Mouse (Mus musculus): Measurements from ENCODE around the gene Lpcat2b.
"Not testable (repeated sequence)": the region's sequence is repeated elsewhere in the genome, so short reads cannot be mapped to it uniquely, and the experiment has no call there.

The Lpcat2b gene

GRCm38 (mm10) chr5:107431249-107431648 lies at the start of gene Lpcat2b:
Lpcat2b (plus strand) TSS chr5:107431549.
- no peak for DNase-seq (ENCODE audit: low read depth in 1 of 2, low spot score in 2 of 2)

GRCm38 (mm10) chr5:107386448-107386847 lies 44.9 kb upstream of the Lpcat2b start:
- not testable (repeated sequence) for DNase-seq (ENCODE audit: low read depth in 1 of 2, low spot score in 2 of 2)

GRCm38 (mm10) chr5:107387788-107388187 lies 43.6 kb upstream of the Lpcat2b start:
- DNase-seq (ENCODE audit: low read depth in 1 of 2, low spot score in 2 of 2) = no peak

GRCm38 (mm10) chr5:107389373-107389772 lies 42.0 kb upstream of the Lpcat2b start:
- no peak for DNase-seq (ENCODE audit: low read depth in 1 of 2, low spot score in 2 of 2)

GRCm38 (mm10) chr5:107394437-107394836 lies 36.9 kb upstream of the Lpcat2b start:
- no peak for DNase-seq (ENCODE audit: low read depth in 1 of 2, low spot score in 2 of 2)

- DNase-seq (ENCODE audit: low read depth in 1 of 2, low spot score in 2 of 2) = no peak
These were observed 28.9 kb upstream of the Lpcat2b start, which contains the start of gene Ephx4 for GRCm38 (mm10) chr5:107402436-107402835. Ephx4 (plus strand) TSS chr5:107402736.

- DNase-seq (ENCODE audit: low read depth in 1 of 2, low spot score in 2 of 2) = no peak
These were observed 28.1 kb upstream of the Lpcat2b start for GRCm38 (mm10) chr5:107403011-107403946.

- DNase-seq (ENCODE audit: low read depth in 1 of 2, low spot score in 2 of 2) = no peak
These were observed 27.2 kb upstream of the Lpcat2b start for GRCm38 (mm10) chr5:107403947-107404684.

GRCm38 (mm10) chr5:107405361-107405760 lies 26.0 kb upstream of the Lpcat2b start:
- no peak for DNase-seq (ENCODE audit: low read depth in 1 of 2, low spot score in 2 of 2)

GRCm38 (mm10) chr5:107410305-107410704 lies 21.0 kb upstream of the Lpcat2b start:
- no peak for DNase-seq (ENCODE audit: low read depth in 1 of 2, low spot score in 2 of 2)

- DNase-seq (ENCODE audit: low read depth in 1 of 2, low spot score in 2 of 2) = no peak
These were observed 20.0 kb upstream of the Lpcat2b start for GRCm38 (mm10) chr5:107411326-107411725.

- DNase-seq (ENCODE audit: low read depth in 1 of 2, low spot score in 2 of 2) = no peak
These were observed 19.1 kb upstream of the Lpcat2b start for GRCm38 (mm10) chr5:107412285-107412684.

- no peak for DNase-seq (ENCODE audit: low read depth in 1 of 2, low spot score in 2 of 2)
These were observed 16.3 kb upstream of the Lpcat2b start for GRCm38 (mm10) chr5:107415098-107415497.

GRCm38 (mm10) chr5:107421676-107422075 lies 9.7 kb upstream of the Lpcat2b start:
- DNase-seq (ENCODE audit: low read depth in 1 of 2, low spot score in 2 of 2) = no peak

- no peak for DNase-seq (ENCODE audit: low read depth in 1 of 2, low spot score in 2 of 2)
These were observed 2.7 kb downstream of the Lpcat2b start for GRCm38 (mm10) chr5:107434001-107434400.

- DNase-seq (ENCODE audit: low read depth in 1 of 2, low spot score in 2 of 2) = no peak
These were observed 4.8 kb downstream of the Lpcat2b start for GRCm38 (mm10) chr5:107436185-107436584.

GRCm38 (mm10) chr5:107436587-107437209 lies 5.3 kb downstream of the Lpcat2b start:
- no peak for DNase-seq (ENCODE audit: low read depth in 1 of 2, low spot score in 2 of 2)

GRCm38 (mm10) chr5:107437464-107438281 lies 6.3 kb downstream of the Lpcat2b start, which contains the start of gene Btbd8:
Btbd8 (plus strand) TSS chr5:107437997.
- DNase-seq (ENCODE audit: low read depth in 1 of 2, low spot score in 2 of 2) = peak; percentile 73 to 85

- DNase-seq (ENCODE audit: low read depth in 1 of 2, low spot score in 2 of 2) = no peak
These were observed 7.0 kb downstream of the Lpcat2b start for GRCm38 (mm10) chr5:107438353-107438752.

GRCm38 (mm10) chr5:107441881-107442280 lies 10.5 kb downstream of the Lpcat2b start:
- DNase-seq (ENCODE audit: low read depth in 1 of 2, low spot score in 2 of 2) = no peak

GRCm38 (mm10) chr5:107444251-107444650 lies 12.9 kb downstream of the Lpcat2b start:
- no peak for DNase-seq (ENCODE audit: low read depth in 1 of 2, low spot score in 2 of 2)

Measured in monocyte, adult 2 months (primary cell).